Mouse (Mus musculus) gastrocnemius, postnatal 14 days (tissue): Measurements from ENCODE around the gene Cerkl. TPM values are rescaled to one million over a fixed set of nuclear protein-coding genes. Genes with fewer than 3 reads are reported as not detected.

Experiments used
- total RNA-seq, 2 experiments: library from RNA; stranded (reverse); gene quantifications; 2 replicates each; pipeline ENCODE4 v1.2.3; 2021

Cerkl gene
- total RNA-seq, 2 experiments from 2014 or later: 0.25 to 0.33 TPM

Other genes starting within 250 kb of the Cerkl start
- gene Itga4, start 201.4 kb downstream of the Cerkl start, total RNA-seq: 1 to 10 TPM; 2.9 to 3.9 TPM
- gene Neurod1, start within 50 bp of the Cerkl start, total RNA-seq: under 1 TPM in 1 of 2 experiments, not detected in 1; 0.10 TPM
- 10 to 100 TPM; 12.3 to 13.5 TPM for gene Itprid2, start 178.6 kb upstream of the Cerkl start, total RNA-seq